Mouse (Mus musculus) liver, adult 2 months (tissue): ENCODE measurements around the gene Dusp13.

Experiments used
- CTCF ChIP-seq: fragments of 200-500 bp; IDR thresholded peaks from 2 replicates; pipeline ENCODE4 v1.5.1; 2011; ENCODE audit warnings: low read depth, low read length, control low read depth
- POLR2A ChIP-seq: fragments of 200-500 bp; IDR thresholded peaks from 2 replicates; pipeline ENCODE4 v1.6.1; 2011; ENCODE audit warnings: low read length, control low read depth; ENCODE audit not compliant: insufficient read depth; ENCODE audit errors: extremely low read depth

GRCm38 (mm10) chr14:21792250-21792649, 41.3 kb upstream of the Dusp13 start:
- TF ChIP-seq CTCF (no peak), POLR2A (no peak)
